Mouse (Mus musculus): ENCODE results near the gene Mink1. TPM values are rescaled to one million over a fixed set of nuclear protein-coding genes. Genes with fewer than 3 reads are reported as not detected.

Gene Mink1
- polyA plus RNA-seq, 1 experiment from 2014 or later, result 14.6 TPM

Other genes starting within 250 kb of the Mink1 start
- not detected in 2 replicates for gene Alox12e, start 240.3 kb upstream of the Mink1 start, polyA plus RNA-seq (2016; fragmentation: Nextera tagmentation; extraction: Ambion mirVana)
- 0.06 and 0.16 TPM in 2 replicates for gene Alox15, start 210.8 kb upstream of the Mink1 start, polyA plus RNA-seq (2016; fragmentation: Nextera tagmentation; extraction: Ambion mirVana)
- 50.6 and 53.0 TPM in 2 replicates for gene Pelp1, start 152.8 kb upstream of the Mink1 start, polyA plus RNA-seq (2016; fragmentation: Nextera tagmentation; extraction: Ambion mirVana)
- 31.1 and 32.7 TPM in 2 replicates for gene Arrb2, start 130.2 kb upstream of the Mink1 start, polyA plus RNA-seq (2016; fragmentation: Nextera tagmentation; extraction: Ambion mirVana)
- gene Med11, start 111.0 kb upstream of the Mink1 start, polyA plus RNA-seq (2016; fragmentation: Nextera tagmentation; extraction: Ambion mirVana), result 48.3 and 49.2 TPM in 2 replicates
- gene Zmynd15, start 103.4 kb upstream of the Mink1 start, polyA plus RNA-seq (2016; fragmentation: Nextera tagmentation; extraction: Ambion mirVana), result 0.25 and 0.30 TPM in 2 replicates
- 0.31 and 0.41 TPM in 2 replicates for gene Cxcl16, start 102.9 kb upstream of the Mink1 start, polyA plus RNA-seq (2016; fragmentation: Nextera tagmentation; extraction: Ambion mirVana)
- 0.52 TPM in 1 of 2 replicates, not detected in the other for gene Tm4sf5, start 57.6 kb upstream of the Mink1 start, polyA plus RNA-seq (2016; fragmentation: Nextera tagmentation; extraction: Ambion mirVana)
- 0.34 TPM in 1 of 2 replicates, not detected in the other for gene Vmo1, start 48.3 kb upstream of the Mink1 start, polyA plus RNA-seq (2016; fragmentation: Nextera tagmentation; extraction: Ambion mirVana)
- 0.35 and 0.47 TPM in 2 replicates for gene Gltpd2, start 43.7 kb upstream of the Mink1 start, polyA plus RNA-seq (2016; fragmentation: Nextera tagmentation; extraction: Ambion mirVana)
- gene Psmb6, start 37.5 kb upstream of the Mink1 start, polyA plus RNA-seq (2016; fragmentation: Nextera tagmentation; extraction: Ambion mirVana), result 1,108 and 1,160 TPM in 2 replicates
- not detected in 2 replicates for gene Gm40193, start 29.9 kb upstream of the Mink1 start, polyA plus RNA-seq (2016; fragmentation: Nextera tagmentation; extraction: Ambion mirVana)
- gene Pld2, start 22.8 kb upstream of the Mink1 start, polyA plus RNA-seq (2016; fragmentation: Nextera tagmentation; extraction: Ambion mirVana), result 3.8 and 4.1 TPM in 2 replicates
- not detected in 2 replicates for gene 4930544D05Rik, start 53.0 kb downstream of the Mink1 start, polyA plus RNA-seq (2016; fragmentation: Nextera tagmentation; extraction: Ambion mirVana)
- gene Chrne, start 56.3 kb downstream of the Mink1 start, polyA plus RNA-seq (2016; fragmentation: Nextera tagmentation; extraction: Ambion mirVana), result not detected in 2 replicates
- gene Gp1ba, start 76.2 kb downstream of the Mink1 start, polyA plus RNA-seq (2016; fragmentation: Nextera tagmentation; extraction: Ambion mirVana), result 0.34 and 0.80 TPM in 2 replicates
- gene Rnf167, start 84.4 kb downstream of the Mink1 start, polyA plus RNA-seq (2016; fragmentation: Nextera tagmentation; extraction: Ambion mirVana), result 90.6 and 97.1 TPM in 2 replicates
- 144 and 155 TPM in 2 replicates for gene Slc25a11, start 84.6 kb downstream of the Mink1 start, polyA plus RNA-seq (2016; fragmentation: Nextera tagmentation; extraction: Ambion mirVana)
- gene Pfn1, start 91.8 kb downstream of the Mink1 start, polyA plus RNA-seq (2016; fragmentation: Nextera tagmentation; extraction: Ambion mirVana), result 1,872 and 1,874 TPM in 2 replicates
- 39.3 and 53.3 TPM in 2 replicates for gene Eno3, start 94.3 kb downstream of the Mink1 start, polyA plus RNA-seq (2016; fragmentation: Nextera tagmentation; extraction: Ambion mirVana)
- gene Spag7, start 106.5 kb downstream of the Mink1 start, polyA plus RNA-seq (2016; fragmentation: Nextera tagmentation; extraction: Ambion mirVana), result 185 and 191 TPM in 2 replicates
- 10.8 and 11.8 TPM in 2 replicates for gene Camta2, start 125.2 kb downstream of the Mink1 start, polyA plus RNA-seq (2016; fragmentation: Nextera tagmentation; extraction: Ambion mirVana)
- gene Inca1, start 137.3 kb downstream of the Mink1 start, polyA plus RNA-seq (2016; fragmentation: Nextera tagmentation; extraction: Ambion mirVana), result 0.90 and 1.1 TPM in 2 replicates
- 1.7 and 2.1 TPM in 2 replicates for gene Kif1c, start 137.7 kb downstream of the Mink1 start, polyA plus RNA-seq (2016; fragmentation: Nextera tagmentation; extraction: Ambion mirVana)
- gene Zfp3, start 201.3 kb downstream of the Mink1 start, polyA plus RNA-seq (2016; fragmentation: Nextera tagmentation; extraction: Ambion mirVana), result 7.2 and 8.1 TPM in 2 replicates
- not detected in 2 replicates for gene Scimp, start 249.7 kb downstream of the Mink1 start, polyA plus RNA-seq (2016; fragmentation: Nextera tagmentation; extraction: Ambion mirVana)